Mouse (Mus musculus): Measurements from ENCODE around the gene Cactin. TPM values are rescaled to one million over a fixed set of nuclear protein-coding genes. Genes with fewer than 3 reads are reported as not detected.

The Cactin gene
- polyA plus RNA-seq, 1 experiment from 2014 or later = 44.2 TPM

- H3K9me3 ChIP-seq (replicated peaks) = no peaks in the 10 kb centered on the region
Observed at GRCm38 (mm10) chr10:81299585-81300351, 21.1 kb upstream of the Cactin start.

GRCm38 (mm10) chr10:81300352-81300907 is 20.5 kb upstream of the Cactin start:
- Histone ChIP-seq H3K4me1 (peaks cover 87% of the 10 kb centered on the region), H3K9me3 (replicated peaks) (no peaks in the 10 kb centered on the region), H3K27ac (peak overlapping the region; percentile 86), H3K36me3 (0 out of 2 replicates have a peak, but pooled peaks cover 5% of the 10 kb centered on the region), H3K4me2 (peak overlapping the region; percentile 20; the same call in 1 of the 2 replicates), H3K4me3 (replicated peaks) (no peak overlapping the region), H3K27me3 (no peaks in the 10 kb centered on the region), H3K9ac (no peak overlapping the region)
- ATAC-seq (replicated peaks; ENCODE audit: low FRiP score) = peak; percentile 66
- WGBS = 70% methylated on average over 9 of the region's 9 CpGs

More at GRCm38 (mm10) chr10:81299585-81300351, 21.1 kb upstream of the Cactin start:
- H3K4me2 ChIP-seq = peak overlapping the region; percentile 20; the same call in 1 of the 2 replicates
- no peaks in the 10 kb centered on the region for H3K27me3 ChIP-seq
- no peak overlapping the region for H3K4me3 ChIP-seq (replicated peaks)
- WGBS = 80% methylated on average over 14 of the region's 14 CpGs
- no peaks in the 10 kb centered on the region for H3K36me3 ChIP-seq
- 0 out of 2 replicates have a peak overlapping the region, but pooled peaks have one; percentile 16 for H3K9ac ChIP-seq
- peaks cover 87% of the 10 kb centered on the region for H3K4me1 ChIP-seq
- ATAC-seq (replicated peaks; ENCODE audit: low FRiP score) = peak; percentile 40
- H3K27ac ChIP-seq = peak overlapping the region; percentile 86

- 0 out of 2 replicates have a peak overlapping the region, but pooled peaks have one; percentile 12 for H3K9ac ChIP-seq
- 77% methylated on average over 9 of the region's 9 CpGs for WGBS
- no peak overlapping the region for H3K4me2 ChIP-seq
- no peaks in the 10 kb centered on the region for H3K27me3 ChIP-seq
- peaks cover 12% of the 10 kb centered on the region for H3K36me3 ChIP-seq
- no peaks in the 10 kb centered on the region for H3K9me3 ChIP-seq (replicated peaks)
- H3K4me1 ChIP-seq = peaks cover 85% of the 10 kb centered on the region
- peak overlapping the region; percentile 86 for H3K27ac ChIP-seq
- ATAC-seq (replicated peaks; ENCODE audit: low FRiP score) = no peak
- H3K4me3 ChIP-seq (replicated peaks) = no peak overlapping the region
Observed at GRCm38 (mm10) chr10:81301321-81301720, 19.6 kb upstream of the Cactin start.

GRCm38 (mm10) chr10:81302288-81302687 is 18.6 kb upstream of the Cactin start:
- no peaks in the 10 kb centered on the region for H3K27me3 ChIP-seq
- H3K36me3 ChIP-seq = peaks cover 22% of the 10 kb centered on the region
- ATAC-seq (replicated peaks; ENCODE audit: low FRiP score) = no peak
- H3K9me3 ChIP-seq (replicated peaks) = no peaks in the 10 kb centered on the region
- H3K4me3 ChIP-seq (replicated peaks) = no peak overlapping the region
- no peak overlapping the region for H3K4me2 ChIP-seq
- 51% methylated on average over 4 of the region's 4 CpGs for WGBS
- 0 out of 2 replicates have a peak overlapping the region, but pooled peaks have one; percentile 7 for H3K9ac ChIP-seq
- H3K4me1 ChIP-seq = peaks cover 78% of the 10 kb centered on the region
- peak overlapping the region; percentile 86 for H3K27ac ChIP-seq

GRCm38 (mm10) chr10:81302781-81303218 is 18.1 kb upstream of the Cactin start:
- Histone ChIP-seq H3K9me3 (replicated peaks) (no peaks in the 10 kb centered on the region), H3K27me3 (no peaks in the 10 kb centered on the region), H3K27ac (peak overlapping the region; percentile 86), H3K9ac (no peak overlapping the region), H3K4me1 (peaks cover 73% of the 10 kb centered on the region), H3K36me3 (peaks cover 27% of the 10 kb centered on the region), H3K4me2 (no peak overlapping the region; the same call in 1 of the 2 replicates), H3K4me3 (replicated peaks) (no peak overlapping the region)
- no peak for ATAC-seq (replicated peaks; ENCODE audit: low FRiP score)
- 59% methylated on average over 14 of the region's 14 CpGs for WGBS

GRCm38 (mm10) chr10:81303258-81303657 is 17.6 kb upstream of the Cactin start:
- H3K9ac ChIP-seq = no peak overlapping the region; the same call in 1 of the 2 replicates
- no peak for ATAC-seq (replicated peaks; ENCODE audit: low FRiP score)
- 0 out of 2 replicates have a peak overlapping the region, but pooled peaks have one; percentile 86 for H3K27ac ChIP-seq

DNA sequence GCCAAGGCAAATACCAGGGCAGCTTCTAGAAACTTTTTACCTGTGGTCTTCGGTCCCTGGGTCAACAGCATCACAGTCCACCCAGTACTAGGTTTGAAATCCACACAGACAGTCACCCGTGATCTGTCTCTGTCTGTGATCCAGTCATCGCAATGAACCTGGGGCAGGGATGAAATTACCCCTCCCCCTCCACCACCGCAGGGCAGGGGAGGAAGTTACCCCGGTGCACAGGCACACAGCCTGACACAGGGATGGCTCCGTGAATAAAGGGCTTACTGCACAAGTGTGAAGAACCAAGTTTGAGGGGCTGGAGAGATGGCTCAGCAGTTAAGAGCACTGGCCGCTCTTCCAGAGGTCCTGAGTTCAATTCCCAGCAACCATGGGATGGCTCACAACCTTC is 17.1 kb upstream of the Cactin start:
- Histone ChIP-seq H3K9ac (no peak overlapping the region), H3K4me1 (peaks cover 64% of the 10 kb centered on the region), H3K4me3 (replicated peaks) (no peak overlapping the region), H3K9me3 (replicated peaks) (no peaks in the 10 kb centered on the region), H3K27ac (no peak overlapping the region), H3K4me2 (no peak overlapping the region), H3K36me3 (peaks cover 36% of the 10 kb centered on the region), H3K27me3 (no peaks in the 10 kb centered on the region)
- WGBS = 64% methylated on average over 7 of the region's 7 CpGs
- no peak for ATAC-seq (replicated peaks; ENCODE audit: low FRiP score)

More at GRCm38 (mm10) chr10:81303258-81303657, 17.6 kb upstream of the Cactin start:
- Histone ChIP-seq H3K4me1 (peaks cover 69% of the 10 kb centered on the region), H3K27me3 (no peaks in the 10 kb centered on the region), H3K36me3 (peaks cover 32% of the 10 kb centered on the region), H3K9me3 (replicated peaks) (no peaks in the 10 kb centered on the region), H3K4me2 (no peak overlapping the region; the same call in 1 of the 2 replicates), H3K4me3 (replicated peaks) (no peak overlapping the region)
- WGBS = 68% methylated on average over 10 of the region's 10 CpGs

- H3K36me3 ChIP-seq = peaks cover 45% of the 10 kb centered on the region
- H3K9ac ChIP-seq = no peak overlapping the region
- H3K4me3 ChIP-seq (replicated peaks) = no peak overlapping the region
- peaks cover 54% of the 10 kb centered on the region for H3K4me1 ChIP-seq
- H3K27ac ChIP-seq = no peak overlapping the region
- 25% methylated on average over 6 of the region's 9 CpGs for WGBS
- no peaks in the 10 kb centered on the region for H3K27me3 ChIP-seq
- no peak overlapping the region for H3K4me2 ChIP-seq
- H3K9me3 ChIP-seq (replicated peaks) = no peaks in the 10 kb centered on the region
- ATAC-seq (replicated peaks; ENCODE audit: low FRiP score) = no peak
Observed at GRCm38 (mm10) chr10:81304597-81305238, 16.2 kb upstream of the Cactin start.

- no peaks in the 10 kb centered on the region for H3K9me3 ChIP-seq (replicated peaks)
- no peak for ATAC-seq (replicated peaks; ENCODE audit: low FRiP score)
- peaks cover 55% of the 10 kb centered on the region for H3K36me3 ChIP-seq
- H3K4me1 ChIP-seq = peaks cover 45% of the 10 kb centered on the region
- no peak overlapping the region for H3K4me3 ChIP-seq (replicated peaks)
- no peak overlapping the region for H3K4me2 ChIP-seq
- 91% methylated on average over 14 of the region's 14 CpGs for WGBS
- H3K27ac ChIP-seq = no peak overlapping the region
- H3K27me3 ChIP-seq = no peaks in the 10 kb centered on the region
- H3K9ac ChIP-seq = no peak overlapping the region
Observed at GRCm38 (mm10) chr10:81305663-81306062, 15.2 kb upstream of the Cactin start.

GRCm38 (mm10) chr10:81306173-81306668 is 14.7 kb upstream of the Cactin start:
- Histone ChIP-seq H3K4me3 (replicated peaks) (no peak overlapping the region), H3K27me3 (no peaks in the 10 kb centered on the region), H3K27ac (no peak overlapping the region), H3K36me3 (peaks cover 60% of the 10 kb centered on the region), H3K9ac (no peak overlapping the region), H3K4me1 (peaks cover 43% of the 10 kb centered on the region), H3K9me3 (replicated peaks) (no peaks in the 10 kb centered on the region), H3K4me2 (no peak overlapping the region)
- WGBS = 89% methylated on average over 12 of the region's 12 CpGs
- ATAC-seq (replicated peaks; ENCODE audit: low FRiP score) = no peak

DNA sequence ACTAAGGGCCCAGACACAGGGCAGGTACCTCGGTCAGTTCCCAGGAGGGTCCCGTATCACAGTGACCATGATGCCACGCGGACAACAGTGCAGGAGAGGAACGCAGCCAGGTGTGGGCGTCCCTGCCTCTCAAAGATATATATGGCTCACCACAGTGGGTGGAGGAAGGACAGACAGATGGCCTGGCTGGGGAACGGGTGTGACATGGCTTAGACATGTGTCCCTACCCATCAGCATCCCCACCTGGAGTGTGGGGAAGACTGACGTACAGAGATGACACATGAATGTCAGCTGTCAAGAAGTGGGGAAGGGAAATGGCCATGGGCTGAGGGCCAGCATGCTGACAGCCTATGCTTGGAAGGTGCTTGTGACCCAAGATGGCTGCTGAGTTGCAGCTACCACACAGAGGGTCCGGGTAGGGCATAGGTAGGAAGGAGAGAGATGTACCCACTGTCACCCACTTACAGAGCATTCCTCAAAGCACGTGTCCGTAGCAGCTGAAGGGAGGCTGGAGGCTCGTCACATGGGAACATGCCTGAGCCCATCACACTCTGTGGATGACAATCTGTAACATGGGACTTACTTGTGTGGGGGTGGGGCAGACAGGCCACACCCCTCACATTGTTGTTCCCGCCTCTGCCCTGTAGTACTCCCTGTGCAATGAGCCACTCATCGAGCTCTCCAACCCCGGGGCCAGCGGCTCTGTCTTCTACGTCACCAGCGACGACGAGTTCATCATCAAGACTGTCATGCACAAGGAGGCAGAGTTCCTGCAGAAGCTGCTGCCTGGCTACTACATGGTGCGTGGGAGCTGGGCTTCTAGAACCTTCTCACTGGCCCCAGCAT is 13.8 kb upstream of the Cactin start:
- H3K4me3 ChIP-seq (replicated peaks) = no peak overlapping the region
- no peak overlapping the region for H3K27ac ChIP-seq
- peaks cover 69% of the 10 kb centered on the region for H3K36me3 ChIP-seq
- ATAC-seq (replicated peaks; ENCODE audit: low FRiP score) = no peak
- no peak overlapping the region for H3K4me2 ChIP-seq
- H3K9ac ChIP-seq = no peak overlapping the region
- 92% methylated on average over 21 of the region's 21 CpGs for WGBS
- H3K27me3 ChIP-seq = no peaks in the 10 kb centered on the region
- H3K9me3 ChIP-seq (replicated peaks) = no peaks in the 10 kb centered on the region
- peaks cover 38% of the 10 kb centered on the region for H3K4me1 ChIP-seq
